Mouse (Mus musculus): ENCODE data around the gene C2cd2. TPM values are rescaled to one million over a fixed set of nuclear protein-coding genes. Genes with fewer than 3 reads are reported as not detected.

Gene C2cd2
- total and polyA plus RNA-seq, 3 experiments = 9.8 to 19.7 (median 10.4) TPM

- TF ChIP-seq GATA1 (IDR thresholded peaks at IDR 0.05; ENCODE audit: borderline replicate concordance, low read length) = no peak
- TF ChIP-seq CTCF (IDR thresholded peaks at IDR 0.05; ENCODE audit: low read depth, low read length) = no peak
- TF ChIP-seq POLR2AphosphoS5 (IDR thresholded peaks at IDR 0.05; ENCODE audit: insufficient replicate concordance, low read depth, low read length) = no peak
- no peak for TF ChIP-seq GATA2 (IDR thresholded peaks at IDR 0.05; ENCODE audit: borderline replicate concordance, low read depth, low read length)
- TF ChIP-seq TAL1 (conservative IDR thresholded peaks at IDR 0.05; ENCODE audit: low read depth, low read length) = no peak
- Histone ChIP-seq H3K36me3 (replicated peaks) (peaks cover 27% of the 10 kb centered on the region), H3K9me3 (replicated peaks) (no peaks in the 10 kb centered on the region), H3K27me3 (ENCODE audit: insufficient read depth, low read length) (no peaks in the 10 kb centered on the region), H3K4me1 (ENCODE audit: insufficient read depth, low read depth, low read length) (peaks cover 52% of the 10 kb centered on the region), H3K4me3 (ENCODE audit: low read depth, low read length) (no peak overlapping the region)
- no peak for ATAC-seq (ENCODE audit: extremely low read depth, insufficient number of reproducible peaks, low FRiP score, poor library complexity, severe bottlenecking)
- no peak for DNase-seq (ENCODE audit: low spot score)
These were observed 2.0 kb downstream of the C2cd2 start for GRCm38 (mm10) chr16:97960348-97960747.

GRCm38 (mm10) chr16:97958401-97958973 lies 3.9 kb downstream of the C2cd2 start:
- Histone ChIP-seq H3K36me3 (replicated peaks) (peaks cover 43% of the 10 kb centered on the region), H3K4me3 (ENCODE audit: low read depth, low read length) (no peak overlapping the region), H3K9me3 (replicated peaks) (no peaks in the 10 kb centered on the region), H3K4me1 (ENCODE audit: insufficient read depth, low read depth, low read length) (peaks cover 59% of the 10 kb centered on the region), H3K27me3 (ENCODE audit: insufficient read depth, low read length) (no peaks in the 10 kb centered on the region)
- TF ChIP-seq TAL1 (conservative IDR thresholded peaks at IDR 0.05; ENCODE audit: low read depth, low read length) (0 out of 2 replicates have a peak, but pooled peaks have one; percentile 26), POLR2AphosphoS5 (IDR thresholded peaks at IDR 0.05; ENCODE audit: insufficient replicate concordance, low read depth, low read length) (no peak)
- no peak for ATAC-seq (ENCODE audit: extremely low read depth, insufficient number of reproducible peaks, low FRiP score, poor library complexity, severe bottlenecking)
- no peak for DNase-seq (ENCODE audit: low spot score)

- H3K9me3 ChIP-seq (replicated peaks) = no peaks in the 10 kb centered on the region
- no peaks in the 10 kb centered on the region for H3K27me3 ChIP-seq (ENCODE audit: insufficient read depth, low read length)
- H3K36me3 ChIP-seq (replicated peaks) = peaks cover 52% of the 10 kb centered on the region
- TF ChIP-seq CTCF (IDR thresholded peaks at IDR 0.05; ENCODE audit: low read depth, low read length) = no peak
- TF ChIP-seq POLR2AphosphoS5 (IDR thresholded peaks at IDR 0.05; ENCODE audit: insufficient replicate concordance, low read depth, low read length) = no peak
- no peak for TF ChIP-seq GATA1 (IDR thresholded peaks at IDR 0.05; ENCODE audit: borderline replicate concordance, low read length)
- no peak for TF ChIP-seq TAL1 (conservative IDR thresholded peaks at IDR 0.05; ENCODE audit: low read depth, low read length)
- TF ChIP-seq GATA2 (IDR thresholded peaks at IDR 0.05; ENCODE audit: borderline replicate concordance, low read depth, low read length) = no peak
- peaks cover 57% of the 10 kb centered on the region for H3K4me1 ChIP-seq (ENCODE audit: insufficient read depth, low read depth, low read length)
- no peak overlapping the region for H3K4me3 ChIP-seq (ENCODE audit: low read depth, low read length)
- ATAC-seq (ENCODE audit: extremely low read depth, insufficient number of reproducible peaks, low FRiP score, poor library complexity, severe bottlenecking) (no peak), DNase-seq (ENCODE audit: low spot score) (no peak)
These were observed 4.8 kb downstream of the C2cd2 start for GRCm38 (mm10) chr16:97957626-97958025.

- H3K4me3 ChIP-seq (ENCODE audit: low read depth, low read length) = no peak overlapping the region
- peaks cover 53% of the 10 kb centered on the region for H3K4me1 ChIP-seq (ENCODE audit: insufficient read depth, low read depth, low read length)
- ATAC-seq (ENCODE audit: extremely low read depth, insufficient number of reproducible peaks, low FRiP score, poor library complexity, severe bottlenecking) (no peak), DNase-seq (ENCODE audit: low spot score) (no peak)
- H3K9me3 ChIP-seq (replicated peaks) = no peaks in the 10 kb centered on the region
- H3K36me3 ChIP-seq (replicated peaks) = peaks cover 68% of the 10 kb centered on the region
- TF ChIP-seq GATA2 (IDR thresholded peaks at IDR 0.05; ENCODE audit: borderline replicate concordance, low read depth, low read length) (no peak), CTCF (IDR thresholded peaks at IDR 0.05; ENCODE audit: low read depth, low read length) (no peak), TAL1 (conservative IDR thresholded peaks at IDR 0.05; ENCODE audit: low read depth, low read length) (no peak), GATA1 (IDR thresholded peaks at IDR 0.05; ENCODE audit: borderline replicate concordance, low read length) (no peak), POLR2AphosphoS5 (IDR thresholded peaks at IDR 0.05; ENCODE audit: insufficient replicate concordance, low read depth, low read length) (no peak)
- H3K27me3 ChIP-seq (ENCODE audit: insufficient read depth, low read length) = no peaks in the 10 kb centered on the region
These were observed 6.4 kb downstream of the C2cd2 start for GRCm38 (mm10) chr16:97956011-97956410.

- no peaks in the 10 kb centered on the region for H3K9me3 ChIP-seq (replicated peaks)
- ATAC-seq (ENCODE audit: extremely low read depth, insufficient number of reproducible peaks, low FRiP score, poor library complexity, severe bottlenecking) (no peak), DNase-seq (ENCODE audit: low spot score) (no peak)
- no peaks in the 10 kb centered on the region for H3K27me3 ChIP-seq (ENCODE audit: insufficient read depth, low read length)
- no peak for TF ChIP-seq POLR2AphosphoS5 (IDR thresholded peaks at IDR 0.05; ENCODE audit: insufficient replicate concordance, low read depth, low read length)
- no peak for TF ChIP-seq CTCF (IDR thresholded peaks at IDR 0.05; ENCODE audit: low read depth, low read length)
- no peak for TF ChIP-seq GATA1 (IDR thresholded peaks at IDR 0.05; ENCODE audit: borderline replicate concordance, low read length)
- no peak overlapping the region for H3K4me3 ChIP-seq (ENCODE audit: low read depth, low read length)
- peaks cover 81% of the 10 kb centered on the region for H3K36me3 ChIP-seq (replicated peaks)
- H3K4me1 ChIP-seq (ENCODE audit: insufficient read depth, low read depth, low read length) = peaks cover 31% of the 10 kb centered on the region
These were observed 9.1 kb downstream of the C2cd2 start for GRCm38 (mm10) chr16:97953300-97953699.

GRCm38 (mm10) chr16:97952801-97953200 lies 9.6 kb downstream of the C2cd2 start:
- Histone ChIP-seq H3K36me3 (replicated peaks) (peaks cover 81% of the 10 kb centered on the region), H3K4me1 (ENCODE audit: insufficient read depth, low read depth, low read length) (peaks cover 29% of the 10 kb centered on the region), H3K27me3 (ENCODE audit: insufficient read depth, low read length) (no peaks in the 10 kb centered on the region), H3K4me3 (ENCODE audit: low read depth, low read length) (no peak overlapping the region), H3K9me3 (replicated peaks) (no peaks in the 10 kb centered on the region)
- DNase-seq (ENCODE audit: low spot score) (no peak), ATAC-seq (ENCODE audit: extremely low read depth, insufficient number of reproducible peaks, low FRiP score, poor library complexity, severe bottlenecking) (no peak)
- TF ChIP-seq TAL1 (conservative IDR thresholded peaks at IDR 0.05; ENCODE audit: low read depth, low read length) (no peak), POLR2AphosphoS5 (IDR thresholded peaks at IDR 0.05; ENCODE audit: insufficient replicate concordance, low read depth, low read length) (no peak), GATA2 (IDR thresholded peaks at IDR 0.05; ENCODE audit: borderline replicate concordance, low read depth, low read length) (no peak), CTCF (IDR thresholded peaks at IDR 0.05; ENCODE audit: low read depth, low read length) (no peak), GATA1 (IDR thresholded peaks at IDR 0.05; ENCODE audit: borderline replicate concordance, low read length) (no peak)
